Mouse (Mus musculus) E14TG2a.4 (cell line): ENCODE measurements around the gene Cyp27a1.

Source experiments
- H3K27me3 ChIP-seq: 2 replicates; pipeline ENCODE4 v1.6.1; 2014; ENCODE audit warnings: low read length, control low read depth; ENCODE audit not compliant: insufficient read depth
- H3K36me3 ChIP-seq: 2 replicates; pipeline ENCODE4 v1.6.1; 2014; ENCODE audit warnings: low read length, control low read depth; ENCODE audit not compliant: insufficient read depth
- H3K4me1 ChIP-seq: replicated peaks from 2 replicates; pipeline ENCODE4 v1.6.1; 2014; ENCODE audit warnings: low read depth, low read length, control low read depth
- H3K4me3 ChIP-seq: replicated peaks from 2 replicates; pipeline ENCODE4 v1.5.1; 2014; ENCODE audit warnings: mild to moderate bottlenecking, low read length
- H3K9me3 ChIP-seq: 2 replicates; pipeline ENCODE4 v1.6.1; 2014; ENCODE audit warnings: low read length, control low read depth
- CTCF ChIP-seq: conservative IDR thresholded peaks from 2 replicates; pipeline ENCODE4 v1.5.1; 2014; ENCODE audit warnings: low read length
- POU5F1 ChIP-seq: IDR thresholded peaks from 2 replicates; pipeline ENCODE4 v1.6.1; 2014; ENCODE audit warnings: low read length, borderline replicate concordance

The Cyp27a1 gene

DNA sequence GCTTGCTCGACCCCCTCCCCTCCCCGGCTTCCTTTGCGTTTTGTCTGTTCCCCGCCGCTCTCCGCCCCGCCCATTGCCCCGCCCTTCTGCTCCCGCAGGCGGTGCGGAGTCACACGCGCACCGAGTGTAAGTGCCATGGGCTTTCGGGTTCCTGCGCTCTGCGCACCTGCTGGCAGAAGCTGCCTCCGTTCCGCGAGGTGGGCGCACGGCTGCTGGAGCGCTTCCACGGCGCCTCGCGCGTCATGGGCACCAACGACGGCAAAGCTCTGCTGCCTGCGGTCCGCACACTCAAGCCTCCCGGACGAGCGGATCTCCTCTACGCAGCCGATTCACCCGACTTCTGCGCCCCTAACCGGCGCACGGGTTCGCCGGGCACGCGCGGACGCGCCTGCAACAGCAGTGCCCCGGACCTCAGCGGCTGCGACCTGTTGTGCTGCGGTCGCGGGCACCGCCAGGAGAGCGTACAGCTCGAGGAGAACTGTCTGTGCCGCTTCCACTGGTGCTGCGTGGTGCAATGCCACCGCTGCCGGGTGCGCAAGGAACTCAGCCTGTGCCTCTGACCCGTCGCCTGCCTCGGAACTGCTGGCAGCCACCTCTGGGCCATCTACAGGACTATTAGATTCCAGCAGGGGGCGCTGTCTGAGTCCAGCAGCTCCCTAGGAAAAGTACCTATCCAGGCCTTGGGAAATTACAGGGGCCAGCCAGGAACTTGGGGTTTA is 70.8 kb downstream of the Cyp27a1 start:
- Histone ChIP-seq H3K4me1 (peaks cover 59% of the 10 kb centered on the region), H3K36me3 (no peaks in the 10 kb centered on the region), H3K9me3 (no peaks in the 10 kb centered on the region), H3K27me3 (peaks cover 87% of the 10 kb centered on the region), H3K4me3 (peak overlapping the region; percentile 89)
- TF ChIP-seq CTCF (peak; percentile 78), POU5F1 (no peak)
